Mouse (Mus musculus): ENCODE data around the gene Lyrm9.
"Not testable (repeated sequence)": the region's sequence is repeated elsewhere in the genome, so short reads cannot be mapped to it uniquely, and the experiment has no call there.

Gene Lyrm9

DNA sequence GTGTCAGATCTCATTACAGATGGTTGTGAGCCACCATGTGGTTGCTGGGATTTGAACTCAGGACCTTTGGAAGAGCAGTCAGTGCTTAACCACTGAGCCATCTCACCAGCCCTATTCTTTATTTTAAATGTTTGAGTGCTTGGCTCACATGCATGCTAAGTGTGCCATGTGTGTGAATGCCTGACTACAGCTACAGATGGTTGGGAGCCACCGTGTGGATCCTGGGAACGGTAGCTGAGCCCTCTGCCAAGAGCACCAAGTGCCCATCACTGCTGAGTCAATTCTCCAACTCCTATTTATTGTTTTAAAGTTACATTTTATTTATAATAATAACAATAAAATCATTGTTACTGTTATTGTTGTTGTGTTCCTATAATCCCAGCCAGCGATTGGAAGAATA lies 23.5 kb downstream of the Lyrm9 start:
- DNase-seq (ENCODE audit: inconsistent age in 2 of 2, low spot score in 1 of 2) = no peak

DNA sequence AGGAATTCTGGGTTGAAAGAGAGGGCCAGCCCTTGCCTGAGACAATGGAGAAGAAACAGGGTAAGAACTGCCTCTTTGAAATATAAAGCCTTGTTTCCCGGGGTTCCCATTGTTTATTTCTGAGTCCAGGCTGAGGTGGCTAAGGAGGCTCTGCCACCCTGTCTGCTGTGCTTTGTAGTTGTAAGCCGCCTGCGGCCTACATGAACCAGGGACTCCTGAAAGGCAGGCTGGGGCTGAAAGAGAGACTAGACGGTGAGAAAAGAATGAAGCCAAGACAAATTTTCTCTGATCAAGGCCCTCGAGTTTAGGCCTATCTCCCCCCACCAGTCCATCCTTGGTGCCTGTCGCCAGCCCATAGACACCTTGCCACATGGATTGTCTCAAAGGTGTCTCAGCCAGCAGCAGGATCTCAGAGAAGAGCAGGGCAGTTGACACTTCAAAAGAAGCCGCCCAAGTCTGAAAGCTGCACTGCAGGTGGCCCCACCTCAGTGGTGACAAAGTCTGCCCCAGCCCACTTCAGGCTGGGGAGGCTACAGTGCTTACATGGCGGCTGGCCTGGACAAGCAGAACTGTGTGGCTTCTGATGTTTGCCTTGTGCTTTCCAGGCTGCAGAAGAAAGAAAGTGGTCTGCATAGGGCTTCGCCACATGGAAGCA lies 25.0 kb downstream of the Lyrm9 start:
- DNase-seq (ENCODE audit: inconsistent age in 2 of 2, low spot score in 1 of 2) = no peak

DNA sequence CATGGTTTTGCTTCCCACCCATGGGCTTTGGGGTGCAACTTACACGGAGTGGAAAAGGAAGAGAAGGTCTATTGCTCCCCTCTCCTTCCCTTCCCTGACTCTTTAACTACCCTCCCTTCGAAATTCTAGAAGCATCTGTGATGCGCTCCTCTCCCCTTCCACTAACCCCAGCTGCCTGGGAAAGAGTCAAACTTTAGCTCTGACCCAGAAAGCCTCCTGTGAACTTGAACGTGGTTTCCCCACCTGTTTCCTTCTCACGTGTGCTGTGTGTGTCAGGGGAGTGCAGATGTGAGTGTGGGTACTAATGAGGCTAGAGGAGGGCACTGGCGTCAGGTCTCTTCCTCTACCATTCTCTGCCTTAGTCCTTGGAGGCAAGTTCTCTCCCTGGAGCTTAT lies 25.5 kb downstream of the Lyrm9 start:
- DNase-seq (ENCODE audit: inconsistent age in 2 of 2, low spot score in 1 of 2) = no peak

DNA sequence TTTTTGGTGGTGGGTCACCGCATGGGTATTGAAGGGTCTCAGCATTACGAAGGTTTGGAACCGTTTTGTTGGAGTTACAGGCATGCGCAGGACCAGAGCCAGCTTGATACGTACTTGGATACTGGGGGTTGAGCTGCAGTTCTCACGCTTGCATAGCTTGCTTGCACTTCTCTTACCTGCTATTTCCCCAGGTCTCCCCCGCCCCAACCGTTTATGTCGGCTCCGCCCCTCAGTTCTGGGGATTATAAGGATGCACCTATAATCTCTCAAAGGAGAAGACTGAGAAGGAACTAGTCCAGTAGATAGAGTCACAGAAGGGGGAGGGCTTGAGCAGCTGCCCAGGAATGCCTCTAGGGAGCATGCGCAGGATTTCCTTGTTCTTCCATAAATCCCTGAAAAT lies 26.1 kb downstream of the Lyrm9 start:
- DNase-seq (ENCODE audit: inconsistent age in 2 of 2, low spot score in 1 of 2) = no peak

DNA sequence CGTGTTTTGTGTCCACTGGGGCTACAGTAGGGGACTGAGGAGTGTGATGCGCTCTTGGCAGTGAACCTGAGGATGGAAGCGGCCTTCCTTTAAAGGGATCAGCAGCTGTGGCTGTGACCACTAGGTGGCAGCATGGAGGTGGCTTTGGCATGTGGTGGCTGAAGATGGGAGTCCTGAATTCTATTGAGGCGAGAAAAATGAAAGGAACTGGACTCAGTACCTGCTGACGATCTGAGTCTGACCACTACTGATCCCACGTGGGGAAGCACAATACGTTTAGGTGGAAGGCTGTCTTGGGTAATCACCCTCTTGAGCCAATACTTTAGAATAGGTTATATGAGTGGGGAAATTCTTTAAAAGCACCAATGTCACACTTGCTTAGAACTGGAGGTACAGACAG lies 29.9 kb downstream of the Lyrm9 start:
- DNase-seq (ENCODE audit: inconsistent age in 2 of 2, low spot score in 1 of 2) = peak; percentile 80 to 93

DNA sequence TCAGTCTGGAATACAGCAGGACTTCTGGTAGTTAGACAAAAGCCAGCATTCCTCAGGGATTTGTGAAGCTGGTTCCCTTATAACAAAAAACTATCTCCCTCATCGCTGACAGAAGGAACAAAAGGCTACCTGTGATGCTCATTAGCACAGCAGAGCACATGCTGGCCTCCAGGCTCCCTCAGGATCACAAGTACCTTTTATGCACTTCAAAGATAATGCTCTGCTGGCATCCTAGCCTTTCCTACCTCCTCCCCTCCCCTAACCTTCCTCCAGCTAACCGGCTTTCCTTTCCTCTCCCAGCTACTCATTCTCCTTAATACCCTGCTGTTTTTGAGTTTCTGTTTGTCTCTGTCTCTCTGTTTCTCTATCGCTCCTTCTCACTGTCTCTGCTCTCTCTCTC lies 31.2 kb downstream of the Lyrm9 start:
- no peak for DNase-seq (ENCODE audit: inconsistent age in 2 of 2, low spot score in 1 of 2)

DNA sequence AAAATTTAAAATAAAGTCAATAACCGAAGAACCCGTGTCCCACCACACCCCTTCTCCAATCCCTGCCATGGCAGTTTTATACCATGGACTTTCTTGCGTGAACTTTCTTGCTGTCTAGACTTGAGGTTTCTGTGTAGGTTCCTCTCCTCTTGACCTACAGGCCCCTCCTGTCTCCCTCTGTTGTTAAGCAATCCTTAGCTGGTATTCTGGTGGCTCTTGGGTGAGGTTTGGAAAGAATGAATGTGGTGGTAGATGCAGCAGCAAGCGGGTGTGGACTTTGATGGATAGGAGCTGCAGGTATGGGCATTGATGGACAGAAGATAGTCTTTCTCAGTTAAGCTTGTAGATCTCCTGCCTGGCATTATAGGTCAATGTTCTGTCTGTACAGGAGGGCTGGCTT lies 37.5 kb downstream of the Lyrm9 start:
- DNase-seq (ENCODE audit: inconsistent age in 2 of 2, low spot score in 1 of 2) = no peak

DNA sequence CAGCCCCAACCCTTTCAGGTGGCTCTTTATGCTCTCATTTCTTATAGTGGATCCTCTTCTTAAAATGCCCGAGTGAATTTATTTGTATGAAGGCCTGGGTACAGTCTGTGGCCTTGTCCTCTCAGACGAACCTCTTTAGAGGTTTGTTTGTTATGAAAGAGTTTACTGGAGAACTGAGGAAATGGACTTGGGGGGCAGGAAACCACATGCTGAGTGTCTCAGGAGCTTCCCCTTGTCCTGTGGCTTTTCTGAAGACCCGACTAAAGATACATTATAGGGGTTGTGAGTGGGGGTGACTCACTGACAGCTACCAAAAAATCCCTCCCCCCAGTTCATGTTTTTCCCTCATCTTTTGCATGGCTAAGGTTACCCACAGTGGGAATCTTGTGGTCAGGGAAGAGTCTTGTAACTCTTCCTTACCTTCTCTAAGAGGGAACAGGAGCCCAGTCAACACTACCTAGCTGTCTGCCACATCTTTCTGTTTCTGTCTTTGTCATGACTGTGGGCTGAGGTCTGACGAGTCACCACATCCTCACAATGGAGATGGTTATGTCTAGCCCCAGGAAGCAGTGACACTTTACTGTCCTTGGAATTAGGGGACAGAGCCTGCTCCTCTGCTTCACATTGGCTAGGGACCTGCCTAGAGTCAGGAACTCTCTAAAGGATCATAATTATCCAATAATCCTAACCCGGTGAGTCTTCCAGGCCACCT lies 38.3 kb downstream of the Lyrm9 start:
- DNase-seq (ENCODE audit: inconsistent age in 2 of 2, low spot score in 1 of 2) = no peak

DNA sequence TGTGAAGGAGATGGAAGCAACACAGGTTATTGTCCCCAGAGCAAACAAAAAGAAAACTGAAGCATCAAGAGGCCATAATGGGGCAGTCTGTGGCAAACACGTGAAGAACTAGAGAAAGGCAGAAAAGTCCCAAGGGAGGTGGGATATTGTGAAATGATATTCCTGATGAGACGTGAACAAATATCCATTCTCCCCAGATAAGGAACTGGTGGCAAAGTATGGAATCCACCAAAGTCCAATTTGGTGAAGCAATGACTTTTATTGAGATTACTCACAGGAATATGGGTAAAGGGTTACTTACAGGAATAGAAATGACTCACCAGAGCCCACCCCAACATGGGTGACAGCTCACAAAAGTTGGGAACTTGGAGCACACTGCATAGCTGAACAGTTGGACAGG lies 38.9 kb downstream of the Lyrm9 start:
- DNase-seq (ENCODE audit: inconsistent age in 2 of 2, low spot score in 1 of 2) = no peak

DNA sequence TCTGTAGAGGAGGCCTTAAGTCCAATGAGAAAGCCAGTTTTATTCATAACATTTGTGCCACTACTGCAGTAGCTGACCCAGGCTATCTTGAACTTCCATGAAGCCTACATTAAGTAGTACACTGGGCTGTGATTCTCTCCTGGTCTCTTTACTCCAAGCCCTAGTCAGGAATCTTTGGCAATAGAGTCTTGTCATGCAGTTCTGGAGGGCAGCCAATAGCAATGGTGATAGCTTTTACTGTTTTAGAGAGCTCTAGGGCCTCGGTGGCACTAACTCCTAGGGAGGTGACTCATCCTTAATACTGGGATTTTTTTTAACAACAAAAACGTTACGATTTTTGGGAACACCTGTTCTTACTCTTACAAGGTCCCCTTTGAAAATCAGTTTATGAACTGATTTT lies 40.1 kb downstream of the Lyrm9 start:
- peak in 1 of 2 experiments; percentile 45 for DNase-seq (ENCODE audit: inconsistent age in 2 of 2, low spot score in 1 of 2)

DNA sequence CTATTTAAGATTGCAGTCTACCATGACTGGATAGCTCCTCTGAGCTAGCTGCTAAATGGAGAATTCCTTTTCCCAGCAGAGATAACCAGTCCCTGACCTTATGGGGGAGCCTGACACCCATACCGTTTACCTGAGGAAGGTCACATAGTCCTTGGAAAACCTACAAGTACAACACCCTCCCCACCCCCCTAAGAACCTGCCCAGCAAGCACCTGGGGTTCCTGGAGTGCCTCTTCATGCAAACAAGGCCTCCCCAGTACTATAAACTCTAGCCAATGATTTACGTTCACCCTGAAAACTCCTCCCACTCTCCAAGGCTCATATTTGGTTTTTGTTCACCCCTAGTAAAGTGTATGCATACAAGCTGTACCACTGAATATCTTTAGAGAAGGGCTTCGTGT lies 41.3 kb downstream of the Lyrm9 start:
- DNase-seq (ENCODE audit: inconsistent age in 2 of 2, low spot score in 1 of 2) = no peak

DNA sequence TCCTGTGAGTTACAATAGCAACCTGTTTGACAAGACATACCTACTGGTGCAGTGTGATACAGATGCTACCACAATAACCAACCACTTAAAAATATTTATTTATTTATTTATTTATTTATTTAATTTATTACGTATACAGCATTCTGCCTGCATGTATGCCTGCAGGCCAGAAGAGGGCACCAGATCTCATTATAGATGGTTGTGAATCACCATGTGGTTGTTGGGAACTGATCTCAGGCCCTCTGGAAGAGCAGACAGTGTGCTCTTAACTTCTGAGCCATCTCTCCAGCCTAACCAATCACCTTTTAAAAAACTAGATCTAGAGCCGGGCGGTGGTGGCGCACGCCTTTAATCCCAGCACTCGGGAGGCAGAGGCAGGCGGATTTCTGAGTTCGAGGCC lies 42.8 kb downstream of the Lyrm9 start:
- not testable (repeated sequence) for DNase-seq (ENCODE audit: inconsistent age in 2 of 2, low spot score in 1 of 2)

DNA sequence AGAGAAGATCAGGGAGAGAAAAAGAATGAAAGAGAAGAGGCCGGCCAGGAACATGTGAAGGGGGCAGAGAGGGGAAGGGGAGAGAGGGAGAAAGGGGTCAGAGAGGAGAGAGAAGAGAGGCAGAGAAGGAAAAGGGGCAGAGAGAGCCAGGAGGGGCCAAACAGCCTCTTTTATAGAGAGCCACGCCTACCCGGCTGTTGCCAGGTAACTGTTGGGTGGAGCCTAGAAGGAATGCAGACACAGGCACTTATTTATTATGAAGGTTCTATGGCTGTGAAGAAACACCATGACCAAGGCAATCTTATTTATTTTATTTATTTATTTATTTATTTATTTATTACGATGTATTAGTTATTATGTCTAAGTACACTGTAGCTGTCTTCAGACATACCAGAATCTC lies 44.5 kb downstream of the Lyrm9 start:
- no peak for DNase-seq (ENCODE audit: inconsistent age in 2 of 2, low spot score in 1 of 2)

DNA sequence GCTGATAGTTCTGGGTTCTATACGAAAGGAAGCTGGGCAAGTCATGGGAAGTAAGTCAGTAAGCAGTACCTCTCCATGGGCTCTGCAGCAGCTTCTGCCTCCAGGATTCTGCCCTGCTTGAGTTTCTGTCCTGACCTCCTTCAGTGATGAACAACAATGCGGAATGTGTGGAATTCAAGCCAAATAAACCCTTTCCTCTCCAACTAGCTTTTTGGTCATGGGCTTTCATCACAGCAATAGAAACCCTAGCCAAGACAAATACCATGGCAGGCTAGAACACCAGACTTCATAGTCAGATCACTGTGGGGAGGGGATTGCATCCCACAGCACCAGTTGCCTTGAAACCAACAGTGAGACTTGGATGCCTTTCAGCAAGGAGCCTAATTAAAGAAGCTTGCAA lies 46.4 kb downstream of the Lyrm9 start:
- DNase-seq (ENCODE audit: inconsistent age in 2 of 2, low spot score in 1 of 2) = no peak

DNA sequence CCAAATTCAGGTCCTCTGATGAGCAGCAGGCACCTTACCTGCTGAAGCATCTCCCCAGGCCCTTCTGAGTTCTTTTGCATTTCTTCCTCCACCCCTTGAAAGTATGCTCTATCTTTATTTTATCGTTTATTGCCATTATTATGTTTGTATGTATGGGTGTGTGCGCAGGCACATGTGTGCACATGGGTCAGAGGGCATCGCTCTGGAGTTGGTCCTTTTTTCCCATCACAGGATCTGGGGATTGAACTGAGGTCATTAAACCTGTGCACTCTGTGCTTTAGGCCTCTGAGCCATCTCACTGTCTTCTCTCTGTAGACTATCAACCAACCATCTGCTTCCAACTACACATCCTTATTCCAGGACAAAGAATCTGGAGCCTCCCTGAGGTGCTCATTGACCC lies 53.3 kb downstream of the Lyrm9 start:
- DNase-seq (ENCODE audit: inconsistent age in 2 of 2, low spot score in 1 of 2) = no peak

DNA sequence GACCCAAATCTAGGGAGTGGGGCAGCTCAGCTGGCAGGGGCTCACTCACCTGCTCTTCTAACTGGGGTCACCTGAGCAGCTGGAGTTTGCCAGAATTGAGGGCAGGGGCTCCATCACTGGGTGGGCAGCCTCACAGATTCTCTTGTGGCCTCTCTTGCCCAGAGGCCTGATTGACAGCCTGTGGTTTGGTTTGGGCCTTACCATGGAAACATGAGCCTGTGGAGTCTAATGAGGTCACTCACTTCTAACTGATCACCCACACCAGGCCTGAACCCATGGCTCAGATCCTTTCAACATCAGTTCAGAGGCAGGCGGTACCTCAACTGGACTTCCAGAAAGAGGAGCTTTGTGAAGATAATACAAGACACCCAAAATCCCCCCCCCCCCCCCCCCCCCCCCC lies 60.3 kb downstream of the Lyrm9 start:
- peak; percentile 16 to 44 for DNase-seq (ENCODE audit: inconsistent age in 2 of 2, low spot score in 1 of 2)

DNA sequence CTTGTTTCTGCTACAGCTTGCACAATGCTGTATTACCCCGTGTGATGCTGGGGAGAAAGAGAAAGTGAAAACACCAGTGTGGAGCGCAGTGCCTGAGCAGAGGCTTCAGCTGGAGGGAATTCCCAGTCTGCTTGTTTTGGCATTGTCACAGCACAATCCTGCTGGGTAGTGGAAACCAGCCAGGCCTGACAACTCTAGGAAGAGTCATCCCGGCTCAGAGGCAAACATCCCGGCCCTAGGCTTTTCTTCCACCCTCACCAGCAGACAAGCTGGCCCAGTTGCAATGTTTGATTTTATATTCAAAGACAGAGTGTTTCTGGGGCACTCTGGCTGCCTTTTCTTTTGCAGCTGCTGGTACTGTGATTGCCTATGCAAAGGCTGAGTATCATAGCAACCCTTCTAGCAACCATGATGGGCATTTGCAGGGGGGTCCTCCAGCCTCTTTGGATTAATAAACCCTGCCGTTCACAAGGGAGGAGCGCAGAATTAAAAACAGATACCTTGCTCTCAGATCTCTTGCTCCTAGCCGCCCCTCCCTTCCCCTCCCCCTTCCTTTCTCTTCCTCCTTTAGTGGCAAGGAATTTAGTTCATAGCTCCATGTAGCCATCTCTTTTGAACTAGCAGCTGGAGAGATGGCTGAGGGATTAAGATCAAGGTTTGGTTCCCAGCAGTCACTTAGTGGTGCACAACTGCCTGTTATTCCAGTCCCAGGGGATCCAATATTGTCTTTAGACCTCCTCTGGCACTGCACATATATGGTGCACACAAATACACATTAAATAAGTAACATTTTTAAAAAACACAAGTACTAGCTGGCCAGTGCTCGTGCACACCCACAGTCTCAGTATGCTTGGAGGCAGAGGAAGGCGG lies 61.0 kb downstream of the Lyrm9 start:
- peak; percentile 86 to 92 for DNase-seq (ENCODE audit: inconsistent age in 2 of 2, low spot score in 1 of 2)

DNA sequence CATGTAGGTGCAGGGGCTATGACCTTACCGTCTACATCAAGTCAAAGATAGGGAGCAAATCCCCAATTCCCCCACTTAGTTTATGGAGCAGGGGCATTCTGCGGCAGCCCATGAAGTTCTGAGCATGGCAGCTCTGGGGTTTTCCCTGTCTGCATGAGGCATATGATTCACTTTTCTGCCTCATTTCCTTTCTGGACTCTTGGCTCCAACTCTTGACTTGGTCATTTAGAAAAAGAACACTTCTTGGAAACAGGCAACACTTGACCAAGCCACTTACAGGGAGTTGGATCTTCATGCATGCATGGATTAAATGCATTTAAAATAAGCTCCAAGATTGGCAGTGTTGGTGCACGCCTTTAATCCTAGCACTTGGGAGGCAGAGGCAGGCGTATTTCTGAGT lies 62.8 kb downstream of the Lyrm9 start:
- DNase-seq (ENCODE audit: inconsistent age in 2 of 2, low spot score in 1 of 2) = no peak

Measured in adrenal gland, adult (tissue).